Mouse (Mus musculus): ENCODE measurements around the gene Xlr4a. TPM values are rescaled to one million over a fixed set of nuclear protein-coding genes. Genes with fewer than 3 reads are reported as not detected.
A peak's percentile ranks its signal among the peaks of the same experiment; 100 is the strongest.

Xlr4a gene
- total and polyA plus RNA-seq, 2 experiments from 2014 or later = 2.2 TPM; not detected in 1

DNA sequence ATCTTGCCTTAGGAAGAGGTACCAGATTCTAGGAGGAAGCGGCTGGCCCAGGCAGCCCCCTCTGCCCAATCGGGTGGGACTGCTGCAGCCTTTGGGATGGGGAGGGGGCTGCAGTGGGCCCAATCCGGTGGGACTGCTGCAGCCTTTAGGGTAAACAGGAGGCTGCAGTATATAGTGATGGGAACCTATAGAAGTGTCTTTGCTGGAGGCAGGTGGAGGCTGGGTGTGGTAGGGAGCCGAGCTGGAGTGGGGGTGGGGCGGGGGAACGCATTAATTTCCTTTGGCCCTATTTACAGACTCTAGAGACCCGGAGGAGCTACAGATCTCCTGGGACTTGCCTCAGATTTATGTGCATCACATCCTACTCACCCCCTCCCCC lies 17.9 kb downstream of the Xlr4a start, which contains the start of gene Pnma3:
Gene Pnma3, plus strand, starts transcription at position 373 of the 379 bp plus-strand sequence.
- no peak for ATAC-seq (ENCODE audit: insufficient read depth, low read depth)
- no peaks in the 10 kb centered on the region for H3K4me1 ChIP-seq (ENCODE audit: control insufficient read depth, insufficient read depth)

DNA sequence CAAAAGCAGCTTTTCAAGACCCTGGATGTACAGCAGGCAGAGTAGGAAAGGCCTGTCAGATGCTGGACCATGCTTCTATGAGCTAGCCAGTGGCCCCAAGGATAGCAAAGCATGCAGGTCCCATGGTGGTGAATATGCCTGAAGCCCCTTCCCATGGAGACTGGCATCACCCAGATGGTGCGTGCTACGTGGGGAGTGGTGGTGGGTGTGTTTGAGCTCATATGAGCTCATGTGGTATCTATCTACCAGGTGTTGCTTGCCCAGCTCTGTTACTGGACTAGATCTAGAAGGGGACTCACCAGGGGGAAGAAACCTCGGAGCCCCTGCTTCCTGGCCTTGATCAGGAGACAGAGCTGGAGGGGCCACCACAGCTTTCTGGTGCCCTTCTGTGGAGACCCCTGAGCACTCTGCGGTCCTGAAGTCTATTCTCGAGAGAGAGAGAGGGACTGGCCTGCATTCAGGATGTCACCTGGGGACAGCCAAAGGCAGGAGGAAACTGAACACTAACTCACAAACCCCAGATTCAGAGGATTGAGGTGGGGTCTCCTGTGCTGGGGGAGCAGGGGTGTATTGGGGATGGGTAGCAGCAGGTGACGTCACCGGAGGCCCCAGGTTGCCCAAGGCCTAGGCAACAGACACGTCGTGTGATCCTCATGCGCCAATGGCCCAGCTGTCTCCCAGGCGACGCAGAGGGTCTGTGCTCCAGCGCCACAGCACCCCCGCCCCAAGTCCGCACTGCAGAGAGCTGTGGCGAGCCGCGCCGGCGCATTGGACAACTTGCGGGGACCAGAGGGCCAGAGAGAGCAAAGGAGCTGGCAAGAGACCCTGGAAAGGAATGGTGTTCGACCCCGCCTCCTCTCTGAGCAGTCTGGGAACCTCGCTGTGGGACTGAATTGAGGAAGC lies 18.5 kb downstream of the Xlr4a start:
- Histone ChIP-seq H3K27me3 (ENCODE audit: control insufficient read depth, insufficient read depth, low read length) (no peaks in the 10 kb centered on the region), H3K4me1 (ENCODE audit: control insufficient read depth, insufficient read depth) (no peaks in the 10 kb centered on the region), H3K4me3 (ENCODE audit: low read depth, low read length) (no peak overlapping the region), H3K4me2 (ENCODE audit: low read depth, low read length) (peak overlapping the region; percentile 26), H3K9me3 (replicated peaks; ENCODE audit: control insufficient read depth, low read length) (no peaks in the 10 kb centered on the region), H3K27ac (ENCODE audit: low read depth) (no peak overlapping the region), H3K36me3 (replicated peaks; ENCODE audit: control insufficient read depth, insufficient read depth, low read length) (no peaks in the 10 kb centered on the region), H3K9ac (replicated peaks; ENCODE audit: low read depth, low read length) (no peak overlapping the region)
- TF ChIP-seq CTCF (IDR thresholded peaks at IDR 0.05; ENCODE audit: low read depth) (no peak), EP300 (IDR thresholded peaks at IDR 0.05; ENCODE audit: low read depth) (no peak)
- WGBS = 37% methylated on average over 22 of the region's 24 CpGs
- ATAC-seq (ENCODE audit: insufficient read depth, low read depth) (no peak), DNase-seq (ENCODE audit: low spot score) (no peak)

More for the DNA sequence above, 17.9 kb downstream of the Xlr4a start, which contains the start of gene Pnma3:
- Histone ChIP-seq H3K4me2 (ENCODE audit: low read depth, low read length) (peak within 1 kb of the TSS; percentile 26), H3K27me3 (ENCODE audit: control insufficient read depth, insufficient read depth, low read length) (no peaks in the 10 kb centered on the region), H3K36me3 (replicated peaks; ENCODE audit: control insufficient read depth, insufficient read depth, low read length) (no peaks in the 10 kb centered on the region), H3K9ac (replicated peaks; ENCODE audit: low read depth, low read length) (no peak within 1 kb of the TSS), H3K9me3 (replicated peaks; ENCODE audit: control insufficient read depth, low read length) (no peaks in the 10 kb centered on the region), H3K4me3 (ENCODE audit: low read depth, low read length) (no peak within 1 kb of the TSS), H3K27ac (ENCODE audit: low read depth) (no peak within 1 kb of the TSS)
- TF ChIP-seq EP300 (IDR thresholded peaks at IDR 0.05; ENCODE audit: low read depth) = no peak
- no peak for TF ChIP-seq CTCF (IDR thresholded peaks at IDR 0.05; ENCODE audit: low read depth)
- no peak for DNase-seq (ENCODE audit: low spot score)
- 29% methylated on average over 7 of the region's 7 CpGs for WGBS

DNA sequence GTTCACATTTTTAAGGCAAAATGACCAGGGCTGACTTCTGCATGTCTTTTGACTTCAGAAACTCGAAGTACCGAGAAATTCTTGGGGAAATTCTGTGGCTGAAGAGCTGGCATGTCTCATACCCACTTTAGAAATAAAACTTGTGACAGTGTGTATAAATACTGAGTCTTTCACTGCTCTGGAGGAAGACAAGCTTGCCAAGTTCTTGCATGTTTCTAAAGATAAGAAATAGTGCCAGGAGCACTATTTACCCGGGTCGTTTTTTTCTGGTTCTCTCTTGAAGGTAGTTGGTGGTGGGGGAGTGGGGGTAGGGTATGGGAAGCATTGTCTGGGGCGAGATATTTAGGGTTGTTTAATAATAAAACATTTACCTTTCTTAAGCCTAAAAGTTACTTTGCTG lies 20.0 kb downstream of the Xlr4a start:
- no peaks in the 10 kb centered on the region for H3K36me3 ChIP-seq (replicated peaks; ENCODE audit: control insufficient read depth, insufficient read depth, low read length)
- ATAC-seq (ENCODE audit: insufficient read depth, low read depth) = no peak
- 48% methylated on average over 5 of the region's 5 CpGs for WGBS
- H3K9me3 ChIP-seq (replicated peaks; ENCODE audit: control insufficient read depth, low read length) = no peaks in the 10 kb centered on the region
- H3K4me1 ChIP-seq (ENCODE audit: control insufficient read depth, insufficient read depth) = no peaks in the 10 kb centered on the region
- no peak overlapping the region for H3K4me3 ChIP-seq (ENCODE audit: low read depth, low read length)
- no peak overlapping the region for H3K9ac ChIP-seq (replicated peaks; ENCODE audit: low read depth, low read length)
- no peak for DNase-seq (ENCODE audit: low spot score)
- TF ChIP-seq CTCF (IDR thresholded peaks at IDR 0.05; ENCODE audit: low read depth) (no peak), EP300 (IDR thresholded peaks at IDR 0.05; ENCODE audit: low read depth) (no peak)
- H3K4me2 ChIP-seq (ENCODE audit: low read depth, low read length) = no peak overlapping the region
- no peaks in the 10 kb centered on the region for H3K27me3 ChIP-seq (ENCODE audit: control insufficient read depth, insufficient read depth, low read length)
- H3K27ac ChIP-seq (ENCODE audit: low read depth) = no peak overlapping the region

DNA sequence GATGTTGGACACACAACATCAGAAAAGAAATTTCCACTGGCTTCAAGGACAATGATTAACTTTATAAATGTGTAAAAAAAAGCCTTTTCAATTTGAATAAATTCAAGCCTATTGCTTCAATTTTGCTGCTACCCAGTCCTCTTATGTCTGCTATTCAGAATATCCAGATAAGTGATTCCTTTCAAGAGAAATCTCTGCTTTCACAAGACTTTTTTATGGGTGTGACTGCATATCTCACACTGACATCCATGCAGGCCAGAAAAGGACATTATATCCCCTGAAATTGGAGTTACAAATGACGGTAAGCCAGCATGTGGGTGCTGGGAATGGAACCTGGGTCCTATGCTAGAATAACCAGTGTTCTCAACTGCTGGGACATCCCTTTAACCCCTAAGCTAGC lies 20.8 kb downstream of the Xlr4a start:
- H3K4me1 ChIP-seq (ENCODE audit: control insufficient read depth, insufficient read depth) = no peaks in the 10 kb centered on the region
- H3K4me3 ChIP-seq (ENCODE audit: low read depth, low read length) = no peak overlapping the region
- no peaks in the 10 kb centered on the region for H3K36me3 ChIP-seq (replicated peaks; ENCODE audit: control insufficient read depth, insufficient read depth, low read length)
- no peaks in the 10 kb centered on the region for H3K27me3 ChIP-seq (ENCODE audit: control insufficient read depth, insufficient read depth, low read length)
- H3K9ac ChIP-seq (replicated peaks; ENCODE audit: low read depth, low read length) = no peak overlapping the region
- DNase-seq (ENCODE audit: low spot score) (no peak), ATAC-seq (ENCODE audit: insufficient read depth, low read depth) (no peak)
- 79% methylated on average over 1 of the region's 1 CpGs for WGBS
- TF ChIP-seq EP300 (IDR thresholded peaks at IDR 0.05; ENCODE audit: low read depth) (no peak), CTCF (IDR thresholded peaks at IDR 0.05; ENCODE audit: low read depth) (no peak)
- H3K9me3 ChIP-seq (replicated peaks; ENCODE audit: control insufficient read depth, low read length) = no peaks in the 10 kb centered on the region
- no peak overlapping the region for H3K27ac ChIP-seq (ENCODE audit: low read depth)
- H3K4me2 ChIP-seq (ENCODE audit: low read depth, low read length) = no peak overlapping the region

DNA sequence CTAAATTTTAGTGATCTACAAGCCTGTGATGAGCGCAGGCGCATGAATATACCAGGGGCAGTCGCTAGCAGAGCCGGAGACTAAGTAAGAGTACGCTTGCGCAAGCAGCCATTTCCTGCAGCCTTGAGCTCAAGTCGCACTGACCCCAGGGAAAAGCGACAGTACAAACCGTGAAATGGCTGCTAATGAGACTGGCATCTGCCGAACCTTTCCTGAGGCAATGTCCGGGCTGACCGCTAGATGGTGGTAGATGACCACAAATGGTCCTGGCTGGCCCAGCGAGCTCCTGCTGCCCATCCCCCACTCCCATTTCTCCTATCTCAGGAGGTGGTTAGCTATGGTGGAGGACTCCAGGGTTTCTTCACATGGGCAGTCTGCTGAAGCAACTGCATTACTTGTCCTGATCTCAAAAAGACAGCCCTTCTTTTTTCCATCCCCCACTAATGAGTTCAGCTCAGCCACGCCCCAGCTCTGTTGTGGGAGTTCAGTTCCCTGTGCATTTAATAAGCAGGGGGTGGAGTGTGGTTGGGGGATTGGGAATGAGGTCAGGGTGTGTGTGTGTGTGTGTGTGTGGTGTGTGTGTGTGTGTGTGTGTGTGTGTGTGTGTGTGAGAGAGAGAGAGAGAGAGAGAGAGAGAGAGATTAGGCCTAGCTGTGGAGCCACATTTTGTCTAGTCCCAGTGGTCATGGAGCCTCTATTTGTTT lies 28.3 kb downstream of the Xlr4a start:
- H3K27ac ChIP-seq (ENCODE audit: low read depth) = no peak overlapping the region
- WGBS = 18% methylated on average over 14 of the region's 14 CpGs
- no peak for TF ChIP-seq EP300 (IDR thresholded peaks at IDR 0.05; ENCODE audit: low read depth)
- peak; percentile 91 for TF ChIP-seq CTCF (IDR thresholded peaks at IDR 0.05; ENCODE audit: low read depth)
- 0 out of 2 replicates have a peak overlapping the region, but pooled peaks have one; percentile 9 for H3K4me2 ChIP-seq (ENCODE audit: low read depth, low read length)
- H3K27me3 ChIP-seq (ENCODE audit: control insufficient read depth, insufficient read depth, low read length) = no peaks in the 10 kb centered on the region
- H3K9me3 ChIP-seq (replicated peaks; ENCODE audit: control insufficient read depth, low read length) = no peaks in the 10 kb centered on the region
- H3K4me1 ChIP-seq (ENCODE audit: control insufficient read depth, insufficient read depth) = no peaks in the 10 kb centered on the region
- no peak overlapping the region for H3K4me3 ChIP-seq (ENCODE audit: low read depth, low read length)
- ATAC-seq (ENCODE audit: insufficient read depth, low read depth) = peak; percentile 96
- no peaks in the 10 kb centered on the region for H3K36me3 ChIP-seq (replicated peaks; ENCODE audit: control insufficient read depth, insufficient read depth, low read length)
- peak; percentile 83 for DNase-seq (ENCODE audit: low spot score)
- no peak overlapping the region for H3K9ac ChIP-seq (replicated peaks; ENCODE audit: low read depth, low read length)

Measured in heart, postnatal 0 days (tissue).